Mouse (Mus musculus) testis, adult 2 months (tissue): ENCODE results near the gene Hsd11b2. TPM values are rescaled to one million over a fixed set of nuclear protein-coding genes. Genes with fewer than 3 reads are reported as not detected.

Experiments used
- H3K27ac ChIP-seq: fragments of 200-500 bp; 2 replicates; pipeline ENCODE4 v1.5.1; 2012; ENCODE audit warnings: low read depth, low read length; ENCODE audit not compliant: control insufficient read depth, insufficient read depth
- H3K27me3 ChIP-seq: fragments of 200-500 bp; 2 replicates; pipeline ENCODE4 v1.6.1; 2012; ENCODE audit warnings: mild to moderate bottlenecking, low read length, moderate library complexity; ENCODE audit not compliant: control insufficient read depth, insufficient read depth
- H3K36me3 ChIP-seq: fragments of 200-500 bp; 2 replicates; pipeline ENCODE4 v1.6.1; 2012; ENCODE audit warnings: mild to moderate bottlenecking, low read length; ENCODE audit not compliant: control insufficient read depth, insufficient read depth
- H3K4me1 ChIP-seq: fragments of 200-500 bp; 2 replicates; pipeline ENCODE4 v1.6.1; 2012; ENCODE audit warnings: low read length; ENCODE audit not compliant: control insufficient read depth, insufficient read depth
- H3K4me3 ChIP-seq: fragments of 200-500 bp; 2 replicates; pipeline ENCODE4 v1.5.1; 2012; ENCODE audit warnings: low read depth, mild to moderate bottlenecking, low read length, moderate library complexity, mixed read lengths; ENCODE audit not compliant: control insufficient read depth
- CTCF ChIP-seq: fragments of 200-500 bp; IDR thresholded peaks from 2 replicates; pipeline ENCODE4 v1.5.1; 2012; ENCODE audit warnings: low read depth, mild to moderate bottlenecking, inconsistent platforms, low read length, moderate library complexity; ENCODE audit not compliant: control insufficient read depth, insufficient read depth, insufficient replicate concordance
- POLR2A ChIP-seq: fragments of 200-500 bp; IDR thresholded peaks from 2 replicates; pipeline ENCODE4 v1.6.1; 2012; ENCODE audit warnings: low read depth, mild to moderate bottlenecking, inconsistent platforms, low read length, moderate library complexity; ENCODE audit not compliant: control insufficient read depth
- polyA plus RNA-seq: library from polyadenylated mRNA; depleted of rRNA; stranded (reverse); fragments of >200 nt; gene quantifications from 2 replicates; pipeline ENCODE4 v1.2.3, GENCODE M21; 2012

Hsd11b2 gene
- polyA plus RNA-seq, 1 experiment, result 0.41 TPM

DNA sequence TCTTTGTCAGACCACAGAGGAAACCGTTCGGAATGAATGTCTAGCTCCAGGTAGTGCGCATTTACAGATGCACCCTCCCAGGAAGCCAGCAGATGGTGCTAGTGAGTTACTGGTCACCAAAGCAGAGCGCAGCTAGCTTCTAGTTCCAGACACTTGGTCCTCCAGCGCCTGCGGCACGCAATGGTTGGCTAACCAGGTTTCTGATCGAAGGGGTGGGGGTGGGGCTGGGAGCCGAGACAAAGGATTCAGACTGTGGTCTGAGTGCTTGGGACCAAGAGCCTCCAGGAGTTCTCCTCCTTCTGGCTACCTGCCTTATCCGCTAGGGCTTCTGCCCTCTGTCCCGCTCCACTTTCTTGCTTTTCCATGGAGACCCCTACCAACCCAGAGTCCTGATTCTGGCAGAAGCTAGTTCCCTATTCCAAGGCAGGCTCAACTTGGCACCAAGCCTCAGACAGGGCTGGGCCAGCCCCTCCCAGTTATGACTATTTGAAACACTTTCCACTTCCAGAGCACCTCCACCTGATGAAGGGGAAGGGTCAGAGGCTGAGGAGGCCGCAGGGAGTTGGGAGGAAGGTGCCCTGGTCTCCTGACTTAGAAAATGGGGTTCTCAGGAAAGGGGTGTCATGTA is 2.4 kb upstream of the Hsd11b2 start:
- Histone ChIP-seq H3K4me3 (no peak overlapping the region), H3K4me1 (peaks cover 10% of the 10 kb centered on the region), H3K27ac (no peak overlapping the region), H3K36me3 (no peaks in the 10 kb centered on the region), H3K27me3 (no peaks in the 10 kb centered on the region; the same call in 1 of the 2 replicates)
- TF ChIP-seq CTCF (peak; percentile 84; the same call in 1 of the 2 replicates), POLR2A (no peak)

DNA sequence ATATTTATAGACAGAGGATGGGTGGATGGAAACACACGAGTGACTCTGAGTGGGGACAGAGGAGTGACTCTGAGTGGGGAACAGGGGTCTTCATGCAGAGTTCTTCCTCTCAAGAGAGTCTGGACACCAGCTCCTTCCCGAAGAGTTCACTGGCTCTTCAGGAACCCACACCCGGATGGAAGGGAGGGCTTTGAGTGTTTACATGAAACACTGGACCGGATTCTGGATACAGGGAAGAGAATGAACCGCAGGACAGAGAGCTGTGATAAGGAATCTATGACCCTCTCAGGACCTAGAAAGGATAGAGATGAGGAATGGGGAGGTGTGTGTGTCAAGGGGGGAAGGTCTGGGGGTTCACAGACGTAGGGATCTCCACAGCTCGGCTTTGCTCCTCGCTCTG is 1.2 kb upstream of the Hsd11b2 start:
- Histone ChIP-seq H3K36me3 (no peaks in the 10 kb centered on the region), H3K27me3 (no peaks in the 10 kb centered on the region; the same call in 1 of the 2 replicates), H3K4me3 (no peak overlapping the region), H3K27ac (no peak overlapping the region), H3K4me1 (peaks cover 10% of the 10 kb centered on the region)
- no peak for TF ChIP-seq POLR2A
- TF ChIP-seq CTCF, result no peak

DNA sequence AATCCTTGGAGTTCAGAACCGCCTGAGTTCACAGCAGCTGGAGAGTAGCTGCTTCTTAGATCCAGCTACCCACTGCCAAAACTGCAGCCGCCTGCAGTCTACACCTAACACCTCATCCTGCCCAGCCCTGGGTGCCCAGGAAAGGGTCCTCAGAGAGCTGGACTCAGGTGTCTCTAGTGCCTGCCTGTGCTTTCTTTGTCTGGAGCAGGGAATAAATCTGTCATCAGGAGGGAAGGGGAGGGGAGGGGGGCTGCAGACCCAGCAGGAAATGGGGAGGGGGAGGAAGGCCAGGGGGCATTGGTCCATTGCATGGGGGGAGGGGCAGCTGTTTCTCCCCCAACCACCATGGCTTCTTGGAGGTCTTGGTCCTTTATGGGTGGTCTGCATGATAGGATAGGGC is 1.0 kb downstream of the Hsd11b2 start:
- TF ChIP-seq POLR2A, result no peak
- TF ChIP-seq CTCF, result no peak
- Histone ChIP-seq H3K27ac (no peak overlapping the region), H3K4me1 (peaks cover 10% of the 10 kb centered on the region), H3K36me3 (no peaks in the 10 kb centered on the region), H3K27me3 (no peaks in the 10 kb centered on the region; the same call in 1 of the 2 replicates), H3K4me3 (no peak overlapping the region)

DNA sequence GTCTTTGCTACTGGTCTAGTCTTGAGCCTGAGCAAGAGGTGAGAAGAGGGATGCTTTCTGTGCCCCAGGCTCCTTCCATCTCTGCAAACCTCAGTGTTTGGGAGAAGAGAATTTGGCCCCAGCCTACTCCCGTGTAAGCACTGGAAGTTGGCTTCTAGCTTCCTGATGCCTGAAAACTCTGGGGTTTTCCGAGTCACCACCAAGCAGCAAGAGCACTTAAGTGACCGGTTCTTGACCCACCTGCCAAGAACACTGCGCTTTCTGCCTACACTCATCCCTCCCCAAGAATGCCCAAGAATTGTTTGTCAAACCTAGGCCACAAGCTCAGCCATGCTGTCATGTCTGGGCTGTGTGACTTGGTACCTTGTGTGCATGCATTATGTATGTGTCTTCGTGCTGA is 2.0 kb downstream of the Hsd11b2 start:
- TF ChIP-seq POLR2A (no peak), CTCF (no peak)

DNA sequence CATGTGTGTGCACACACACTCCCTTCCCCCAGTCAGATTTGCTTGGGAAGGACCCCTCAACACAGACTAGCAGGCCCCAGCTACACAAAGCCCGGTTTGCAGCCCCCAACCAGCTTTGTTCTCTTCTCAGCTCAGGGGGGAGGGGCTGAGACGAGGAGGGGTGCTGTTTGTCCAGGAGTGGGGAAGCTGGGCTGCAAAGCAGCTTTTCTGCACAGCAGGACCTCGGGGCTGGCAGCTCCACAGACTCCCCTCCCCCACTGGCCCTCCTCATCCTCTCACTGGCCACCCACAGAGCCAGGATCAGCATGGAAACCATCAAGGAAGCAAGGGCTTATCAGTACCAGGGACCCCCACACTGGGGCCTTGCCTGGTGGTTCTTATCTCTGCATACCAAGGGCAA is 2.5 kb downstream of the Hsd11b2 start:
- H3K4me1 ChIP-seq, result peaks cover 9% of the 10 kb centered on the region

More for the DNA sequence above, 2.0 kb downstream of the Hsd11b2 start:
- no peaks in the 10 kb centered on the region for H3K36me3 ChIP-seq
- H3K4me3 ChIP-seq, result no peak overlapping the region
- H3K27ac ChIP-seq, result no peak overlapping the region
- H3K27me3 ChIP-seq, result no peaks in the 10 kb centered on the region; the same call in 1 of the 2 replicates
- peaks cover 10% of the 10 kb centered on the region for H3K4me1 ChIP-seq

DNA sequence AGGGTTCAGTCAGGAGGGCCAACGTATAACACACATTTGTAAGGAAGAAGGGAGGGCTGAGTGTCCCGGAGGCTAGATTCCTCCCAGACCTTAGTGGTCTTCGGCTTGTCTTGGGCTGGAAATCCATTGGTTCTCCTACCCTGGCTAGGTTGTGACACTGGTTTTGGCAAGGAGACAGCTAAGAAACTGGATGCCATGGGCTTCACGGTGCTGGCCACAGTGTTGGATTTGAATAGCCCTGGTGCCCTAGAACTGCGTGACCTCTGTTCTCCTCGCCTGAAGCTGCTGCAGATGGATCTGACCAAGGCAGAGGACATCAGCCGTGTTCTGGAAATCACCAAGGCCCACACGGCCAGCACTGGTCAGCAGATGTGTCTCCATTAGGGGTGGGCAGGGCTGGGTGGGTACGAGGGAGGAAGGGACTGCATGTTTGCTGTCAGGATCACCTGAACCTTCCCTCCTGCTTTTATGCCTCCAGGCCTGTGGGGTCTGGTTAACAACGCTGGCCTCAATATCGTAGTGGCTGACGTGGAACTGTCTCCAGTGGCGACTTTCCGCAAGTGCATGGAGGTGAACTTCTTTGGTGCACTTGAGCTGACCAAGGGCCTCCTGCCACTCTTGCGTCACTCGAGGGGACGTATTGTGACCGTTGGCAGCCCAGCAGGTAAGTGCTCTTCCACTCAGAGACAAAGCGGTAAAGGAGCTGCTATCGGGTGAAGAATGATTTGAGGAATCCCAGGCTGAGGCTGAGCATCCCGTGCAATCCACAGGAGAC is 3.6 kb downstream of the Hsd11b2 start:
- Histone ChIP-seq H3K27me3 (no peaks in the 10 kb centered on the region; the same call in 1 of the 2 replicates), H3K36me3 (no peaks in the 10 kb centered on the region), H3K27ac (no peak overlapping the region), H3K4me3 (no peak overlapping the region), H3K4me1 (peaks cover 6% of the 10 kb centered on the region)
- TF ChIP-seq CTCF (no peak; the same call in 1 of the 2 replicates), POLR2A (no peak)

More for the DNA sequence above, 2.5 kb downstream of the Hsd11b2 start:
- Histone ChIP-seq H3K27ac (no peak overlapping the region), H3K27me3 (no peaks in the 10 kb centered on the region; the same call in 1 of the 2 replicates), H3K4me3 (no peak overlapping the region), H3K36me3 (no peaks in the 10 kb centered on the region)
- TF ChIP-seq CTCF (no peak), POLR2A (no peak)

DNA sequence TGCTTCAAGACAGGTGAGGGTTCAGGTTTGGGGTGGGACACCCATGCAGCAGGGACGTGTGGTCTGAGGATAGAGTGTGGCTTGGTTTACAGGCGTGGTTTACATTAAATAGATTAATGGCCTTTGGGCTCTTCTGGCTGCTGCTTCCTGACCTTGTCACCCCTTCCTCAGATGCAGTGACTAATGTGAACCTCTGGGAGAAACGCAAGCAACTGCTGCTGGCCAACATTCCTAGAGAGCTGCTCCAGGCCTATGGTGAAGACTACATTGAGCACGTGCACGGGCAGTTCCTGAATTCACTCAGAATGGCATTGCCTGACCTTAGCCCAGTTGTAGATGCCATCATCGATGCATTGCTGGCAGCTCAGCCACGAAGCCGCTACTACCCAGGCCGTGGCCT is 4.3 kb downstream of the Hsd11b2 start:
- H3K36me3 ChIP-seq, result no peaks in the 10 kb centered on the region
- TF ChIP-seq POLR2A (no peak), CTCF (no peak)
- H3K4me3 ChIP-seq, result no peak overlapping the region
- H3K4me1 ChIP-seq, result peaks cover 6% of the 10 kb centered on the region
- no peaks in the 10 kb centered on the region; the same call in 1 of the 2 replicates for H3K27me3 ChIP-seq
- no peak overlapping the region for H3K27ac ChIP-seq
